36 mouse cellular contexts compared by ENCODE assay signal in the genomic region with DNA sequence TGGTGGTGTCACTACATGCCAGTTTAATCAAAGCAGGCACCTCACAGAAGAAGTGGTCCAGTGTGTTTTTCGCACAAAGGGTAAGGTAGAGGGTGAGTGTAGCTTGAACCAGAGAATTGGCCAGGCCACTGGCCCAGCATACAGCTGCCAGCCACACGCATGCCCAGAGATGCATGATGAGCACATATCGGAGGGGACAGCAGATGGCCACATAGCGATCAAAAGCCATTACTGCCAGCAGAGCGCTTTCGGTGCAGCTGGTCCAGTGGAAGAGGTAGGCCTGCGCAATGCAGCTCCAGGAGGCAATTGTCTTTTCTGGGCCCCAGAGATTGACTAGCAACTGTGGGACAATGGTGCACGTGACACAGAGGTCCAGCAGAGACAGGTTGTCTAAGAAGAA. TPM values are rescaled to one million over a fixed set of nuclear protein-coding genes. Genes with fewer than 3 reads are reported as not detected.
"Had no signal": no experiment of that assay in that cellular context is flagged by ENCODE, and none has a peak within 500 bp of the region (broad histone marks: within the 10 kb centered on the region; RNA-seq: fewer than 3 reads in every experiment).

No protein-coding gene starts in this region.

- H3K27me3 ChIP-seq: liver, embryonic 12.5 days; liver, embryonic 15.5 days; lung, embryonic 15.5 days; midbrain, embryonic 15.5 days; neural tube, embryonic 12.5 days had no signal

- H3K27ac ChIP-seq: kidney, postnatal 0 days; layer of hippocampus, adult 2 months; left cerebral cortex, adult 2 months; limb, embryonic 10.5 days; limb, embryonic 13.5 days; liver, embryonic 12.5 days; liver, embryonic 15.5 days; lung, embryonic 15.5 days; midbrain, embryonic 12.5 days; midbrain, embryonic 15.5 days; neural tube, embryonic 12.5 days; neural tube, embryonic 15.5 days; stomach, postnatal 0 days had no signal

- DNase-seq: kidney, adult 2 months; kidney, postnatal 25 days; layer of hippocampus, postnatal 36 days; liver; lung, adult 18-20 months; lung, postnatal 14 days; lung, postnatal 4 days; right cerebral cortex, adult 18-20 months; right cerebral cortex, postnatal 14 days; right cerebral cortex, postnatal 4 days; thymus, adult 2 months; thymus, postnatal 14 days; thymus, postnatal 4 days had no signal

- H3K9me3 ChIP-seq: limb, embryonic 10.5 days; limb, embryonic 13.5 days; liver, embryonic 12.5 days; liver, embryonic 15.5 days; lung, embryonic 15.5 days; midbrain, embryonic 12.5 days; midbrain, embryonic 15.5 days; neural tube, embryonic 12.5 days; neural tube, embryonic 15.5 days had no signal

- H3K36me3 ChIP-seq: limb, embryonic 10.5 days; limb, embryonic 13.5 days; liver, embryonic 12.5 days; liver, embryonic 15.5 days; lung, embryonic 15.5 days; midbrain, embryonic 12.5 days; midbrain, embryonic 15.5 days; neural tube, embryonic 12.5 days; neural tube, embryonic 15.5 days had no signal

- H3K4me2 ChIP-seq: limb, embryonic 13.5 days; liver, embryonic 12.5 days; liver, embryonic 15.5 days; lung, embryonic 15.5 days; midbrain, embryonic 12.5 days; midbrain, embryonic 15.5 days; neural tube, embryonic 12.5 days; neural tube, embryonic 15.5 days had no signal

- ATAC-seq: intestine, postnatal 0 days; liver, embryonic 12.5 days; midbrain, embryonic 15.5 days had no signal

- H3K9ac ChIP-seq: limb, embryonic 13.5 days; liver, embryonic 12.5 days; liver, embryonic 15.5 days; lung, embryonic 15.5 days; midbrain, embryonic 12.5 days; midbrain, embryonic 15.5 days; neural tube, embryonic 12.5 days; neural tube, embryonic 15.5 days had no signal

- H3K4me3 ChIP-seq: layer of hippocampus, adult 2 months; left cerebral cortex, adult 2 months; limb, embryonic 10.5 days; limb, embryonic 13.5 days; liver, embryonic 12.5 days; liver, embryonic 15.5 days; lung, embryonic 15.5 days; midbrain, embryonic 12.5 days; midbrain, embryonic 15.5 days; myocyte; neural tube, embryonic 12.5 days; neural tube, embryonic 15.5 days had no signal

- H3K4me1 ChIP-seq: limb, embryonic 10.5 days; limb, embryonic 13.5 days; liver, embryonic 12.5 days; liver, embryonic 15.5 days; lung, embryonic 15.5 days; midbrain, embryonic 12.5 days; midbrain, embryonic 15.5 days; neural tube, embryonic 12.5 days; neural tube, embryonic 15.5 days had no signal

RNA-seq across cellular contexts. Expression of a gene that starts 3.6 kb away (rescaled TPM):
- total RNA-seq: layer of hippocampus, adult 2 months; layer of hippocampus, postnatal 10 days; layer of hippocampus, postnatal 36 days; left cerebral cortex, adult 2 months; left cerebral cortex, postnatal 14 days; megakaryocyte progenitor cell, adult 5-6 weeks; megakaryocyte-erythroid progenitor cell, adult 5-6 weeks; monocyte, adult 5-6 weeks had no signal
- polyA plus RNA-seq: intestine, postnatal 0 days; kidney, adult 2 months; kidney, embryonic 14.5 days; kidney, postnatal 0 days; large intestine, adult 2 months; limb, embryonic 10.5 days; limb, embryonic 13.5 days; liver, embryonic 12.5 days; liver, embryonic 15.5 days; lung, embryonic 15.5 days; midbrain, embryonic 12.5 days; midbrain, embryonic 15.5 days; myocyte; neural tube, embryonic 12.5 days; neural tube, embryonic 15.5 days; stomach, embryonic 14.5 days; stomach, postnatal 0 days; thymus, adult 2 months had no signal

RNA-seq across cellular contexts. Expression of a gene that starts 13.5 kb away (rescaled TPM):
- total RNA-seq: layer of hippocampus, adult 2 months; layer of hippocampus, postnatal 10 days; layer of hippocampus, postnatal 36 days; left cerebral cortex, adult 2 months; left cerebral cortex, postnatal 14 days; megakaryocyte progenitor cell, adult 5-6 weeks; megakaryocyte-erythroid progenitor cell, adult 5-6 weeks; monocyte, adult 5-6 weeks had no signal
- polyA plus RNA-seq: intestine, postnatal 0 days; kidney, adult 2 months; kidney, embryonic 14.5 days; kidney, postnatal 0 days; large intestine, adult 2 months; limb, embryonic 10.5 days; limb, embryonic 13.5 days; liver, embryonic 12.5 days; liver, embryonic 15.5 days; lung, embryonic 15.5 days; midbrain, embryonic 12.5 days; midbrain, embryonic 15.5 days; myocyte; neural tube, embryonic 12.5 days; neural tube, embryonic 15.5 days; stomach, embryonic 14.5 days; stomach, postnatal 0 days had no signal

RNA-seq across cellular contexts. Expression of a gene that starts 48.1 kb away (rescaled TPM):
- total RNA-seq: megakaryocyte-erythroid progenitor cell, adult 5-6 weeks had no signal
- polyA plus RNA-seq: limb, embryonic 10.5 days; midbrain, embryonic 15.5 days had no signal
